Comparison of ENCODE assay signal across 28 mouse cellular contexts in the genomic region with DNA sequence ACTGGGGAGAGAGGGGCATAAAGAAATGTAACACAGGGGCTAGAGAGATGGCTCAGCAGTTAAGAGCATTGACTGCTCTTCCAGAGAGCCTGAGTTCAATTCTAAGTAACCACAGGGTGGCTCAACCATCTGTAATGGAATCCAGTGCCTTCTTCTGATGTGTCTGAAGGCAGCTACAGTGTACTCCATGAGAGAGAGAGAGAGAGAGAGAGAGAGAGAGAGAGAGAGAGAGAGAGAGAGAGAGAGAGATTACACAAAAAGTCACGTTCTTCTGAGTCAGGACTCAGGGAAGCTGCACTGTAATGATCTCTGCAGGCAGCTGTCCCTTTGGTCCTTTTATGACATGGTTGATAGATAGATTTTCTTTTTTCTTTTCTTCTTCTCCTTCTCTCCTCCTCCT. TPM values are rescaled to one million over a fixed set of nuclear protein-coding genes. Genes with fewer than 3 reads are reported as not detected.
DNase-seq lines count a peak whose midpoint lies in the region; ATAC-seq and TF ChIP-seq lines count a peak whose summit lies in the region.
"Had no signal": no experiment of that assay in that cellular context is flagged by ENCODE, and none has a peak within 500 bp of the region (broad histone marks: within the 10 kb centered on the region; RNA-seq: fewer than 3 reads in every experiment).

No protein-coding gene starts in this region.

- no peak for TF ChIP-seq POLR2A in embryonic fibroblast, embryonic 13.5 days (IDR thresholded peaks at IDR 0.05; ENCODE audit: low read depth, low read length)

- H3K4me1 ChIP-seq in megakaryocyte, embryonic 14.5 days, result peaks cover 58% of the 10 kb centered on the region
- H3K4me1 ChIP-seq in embryonic fibroblast, embryonic 13.5 days (ENCODE audit: control insufficient read depth, insufficient read depth, low read length), result no peaks in the 10 kb centered on the region
- H3K4me1 ChIP-seq in liver, embryonic 13.5 days (replicated peaks), result peaks cover 29% of the 10 kb centered on the region
- H3K4me1 ChIP-seq: embryonic facial prominence, embryonic 13.5 days; heart, embryonic 10.5 days had no signal

- no peaks in the 10 kb centered on the region for H3K36me3 ChIP-seq in megakaryocyte, embryonic 14.5 days (replicated peaks; ENCODE audit: low read length)
- H3K36me3 ChIP-seq in liver, embryonic 13.5 days, result no peaks in the 10 kb centered on the region
- H3K36me3 ChIP-seq: embryonic facial prominence, embryonic 13.5 days; heart, embryonic 10.5 days; hindbrain, embryonic 13.5 days had no signal

- DNase-seq in liver, embryonic 13.5 days, result no peak
- no peak for DNase-seq in adipocyte (ENCODE audit: low spot score)
- no peak for DNase-seq in lung, postnatal 10 days
- no peak for DNase-seq in heart, adult 11 months
- DNase-seq: adrenal gland, postnatal 10 days; cerebellum, adult 11 months; cerebellum, adult 9-10 months; heart, postnatal 4 days; kidney, adult 8-10 months; kidney, postnatal 4 days; layer of hippocampus, postnatal 36 days; left cerebral cortex, postnatal 4 days; lung, adult 18-20 months; midbrain, embryonic 14.5 days; spleen, adult 18-20 months; thymus, postnatal 14 days had no signal

- H3K4me2 ChIP-seq in liver, embryonic 13.5 days, result peak overlapping the region; percentile 30; the same call in 1 of the 2 replicates
- H3K4me2 ChIP-seq: embryonic facial prominence, embryonic 13.5 days; hindbrain, embryonic 13.5 days had no signal

- ATAC-seq in megakaryocyte, adult 5-6 weeks (ENCODE audit: poor library complexity, severe bottlenecking), result no peak
- ATAC-seq in liver, embryonic 13.5 days (ENCODE audit: low read depth), result no peak
- ATAC-seq in megakaryocyte-erythroid progenitor cell, adult 5-6 weeks (replicated peaks; ENCODE audit: low FRiP score, low TSS enrichment, poor library complexity, severe bottlenecking), result peak; percentile 10; the same call in 1 of the 2 replicates
- ATAC-seq: CD4-positive, CD25-positive, alpha-beta regulatory T cell, adult 4 months; forebrain, embryonic 14.5 days; intestine, embryonic 16.5 days; lung, postnatal 0 days had no signal

- WGBS in liver, embryonic 13.5 days (ENCODE audit: insufficient replicate concordance), result 0% methylated on average over 1 of the region's 1 CpGs

- H3K4me3 ChIP-seq in megakaryocyte, embryonic 14.5 days (replicated peaks), result peak overlapping the region; percentile 85
- no peak overlapping the region for H3K4me3 ChIP-seq in embryonic fibroblast, embryonic 13.5 days (ENCODE audit: insufficient read depth, low read length)
- H3K4me3 ChIP-seq in liver, embryonic 13.5 days (replicated peaks), result no peak overlapping the region
- H3K4me3 ChIP-seq: embryonic facial prominence, embryonic 13.5 days; heart, embryonic 10.5 days; hindbrain, embryonic 13.5 days had no signal

- H3K9ac ChIP-seq in liver, embryonic 13.5 days, result peak overlapping the region; percentile 22; the same call in 1 of the 2 replicates
- H3K9ac ChIP-seq: embryonic facial prominence, embryonic 13.5 days; hindbrain, embryonic 13.5 days had no signal

- H3K27me3 ChIP-seq in megakaryocyte, embryonic 14.5 days (replicated peaks), result no peaks in the 10 kb centered on the region
- no peaks in the 10 kb centered on the region for H3K27me3 ChIP-seq in liver, embryonic 13.5 days
- H3K27me3 ChIP-seq: embryonic facial prominence, embryonic 13.5 days; hindbrain, embryonic 13.5 days had no signal

- no peak for TF ChIP-seq CTCF in embryonic fibroblast, embryonic 13.5 days (IDR thresholded peaks at IDR 0.05; ENCODE audit: borderline replicate concordance, insufficient read depth, low read length)

- peaks cover 15% of the 10 kb centered on the region for H3K9me3 ChIP-seq in megakaryocyte, embryonic 14.5 days
- no peaks in the 10 kb centered on the region for H3K9me3 ChIP-seq in liver, embryonic 13.5 days (replicated peaks)
- H3K9me3 ChIP-seq: embryonic facial prominence, embryonic 13.5 days; heart, embryonic 10.5 days; hindbrain, embryonic 13.5 days had no signal

- H3K27ac ChIP-seq in embryonic fibroblast, embryonic 13.5 days (ENCODE audit: insufficient read depth, low read length), result peak overlapping the region; percentile 65
- H3K27ac ChIP-seq in liver, embryonic 13.5 days, result no peak overlapping the region; the same call in 1 of the 2 replicates
- H3K27ac ChIP-seq: embryonic facial prominence, embryonic 13.5 days; heart, embryonic 10.5 days; hindbrain, embryonic 13.5 days; kidney, postnatal 0 days had no signal

RNA-seq across cellular contexts. Expression of a gene that starts 5.2 kb away (rescaled TPM):
- polyA plus RNA-seq in megakaryocyte, embryonic 14.5 days (2012; ENCODE audit: insufficient read depth, low replicate concordance), result 10.2 and 16.6 TPM in 2 replicates
- 20.9 and 24.0 TPM in 2 replicates for total RNA-seq in megakaryocyte, adult 5-6 weeks (2015)
- 28.5 and 36.9 TPM in 2 replicates for total RNA-seq in megakaryocyte, adult 5-6 weeks (2017)
- 62.3 and 63.5 TPM in 2 replicates for polyA plus RNA-seq in embryonic fibroblast, embryonic 13.5 days (2011; ENCODE audit: insufficient read length, low read depth, missing spikeins)
- polyA plus RNA-seq in liver, embryonic 13.5 days (2015; fragmentation: Nextera tagmentation; extraction: Ambion mirVana), result 26.1 and 32.0 TPM in 2 replicates
- 65.1 and 68.0 TPM in 2 replicates for total RNA-seq in megakaryocyte-erythroid progenitor cell, adult 5-6 weeks (2014; fragmentation: Nextera tagmentation)
- 79.2 and 80.2 TPM in 2 replicates for total RNA-seq in megakaryocyte-erythroid progenitor cell, adult 5-6 weeks (2017)

RNA-seq across cellular contexts. Expression of a gene that starts 31.4 kb away (rescaled TPM):
- polyA plus RNA-seq in megakaryocyte, embryonic 14.5 days (2012; ENCODE audit: insufficient read depth, low replicate concordance), result 8.6 TPM in 1 of 2 replicates, not detected in the other
- 179 and 204 TPM in 2 replicates for total RNA-seq in megakaryocyte, adult 5-6 weeks (2015)
- 106 and 108 TPM in 2 replicates for total RNA-seq in megakaryocyte, adult 5-6 weeks (2017)
- 248 and 280 TPM in 2 replicates for polyA plus RNA-seq in embryonic fibroblast, embryonic 13.5 days (2011; ENCODE audit: insufficient read length, low read depth, missing spikeins)
- polyA plus RNA-seq in liver, embryonic 13.5 days (2015; fragmentation: Nextera tagmentation; extraction: Ambion mirVana), result 206 and 264 TPM in 2 replicates
- total RNA-seq in megakaryocyte-erythroid progenitor cell, adult 5-6 weeks (2014; fragmentation: Nextera tagmentation), result 208 and 348 TPM in 2 replicates
- total RNA-seq in megakaryocyte-erythroid progenitor cell, adult 5-6 weeks (2017), result 215 and 277 TPM in 2 replicates

RNA-seq across cellular contexts. Expression of a gene that starts 51.7 kb away (rescaled TPM):
- 2.5 and 12.6 TPM in 2 replicates for polyA plus RNA-seq in megakaryocyte, embryonic 14.5 days (2012; ENCODE audit: insufficient read depth, low replicate concordance)
- 67.0 and 85.0 TPM in 2 replicates for total RNA-seq in megakaryocyte, adult 5-6 weeks (2015)
- 67.1 and 71.1 TPM in 2 replicates for total RNA-seq in megakaryocyte, adult 5-6 weeks (2017)
- 124 and 129 TPM in 2 replicates for polyA plus RNA-seq in embryonic fibroblast, embryonic 13.5 days (2011; ENCODE audit: insufficient read length, low read depth, missing spikeins)
- polyA plus RNA-seq in liver, embryonic 13.5 days (2015; fragmentation: Nextera tagmentation; extraction: Ambion mirVana), result 89.4 and 104 TPM in 2 replicates
- 89.7 and 104 TPM in 2 replicates for total RNA-seq in megakaryocyte-erythroid progenitor cell, adult 5-6 weeks (2014; fragmentation: Nextera tagmentation)
- total RNA-seq in megakaryocyte-erythroid progenitor cell, adult 5-6 weeks (2017), result 129 and 147 TPM in 2 replicates

Comparison
In these comparisons a context has a peak if more than half of its experiments do, and no peak if none do; other contexts are left out.
1. RNA of a gene that starts 31.4 kb away (polyA plus RNA-seq): 248 to 280 TPM in embryonic fibroblast, embryonic 13.5 days and 206 to 264 TPM in liver, embryonic 13.5 days; 8.6 TPM in megakaryocyte, embryonic 14.5 days; every median in the first group is over 10 times any median in the second.